Mouse (Mus musculus) heart, adult 2 months (tissue): ENCODE data around the gene Tbc1d19.

Experiments used
- EP300 ChIP-seq: fragments of 200-500 bp; IDR thresholded peaks from 2 replicates; pipeline ENCODE4 v1.6.1; 2011; ENCODE audit warnings: low read depth, low read length, control low read depth; ENCODE audit not compliant: insufficient read depth
- POLR2A ChIP-seq: fragments of 200-500 bp; IDR thresholded peaks from 2 replicates; pipeline ENCODE4 v1.6.1; 2011; ENCODE audit warnings: mild to moderate bottlenecking, low read depth, low read length, control low read depth; ENCODE audit not compliant: insufficient read depth

- TF ChIP-seq EP300 (no peak), POLR2A (no peak)
Observed at GRCm38 (mm10) chr5:53784818-53785520, 24.4 kb upstream of the Tbc1d19 start.
